Mouse (Mus musculus): Measurements from ENCODE around the gene Spin1. TPM values are rescaled to one million over a fixed set of nuclear protein-coding genes. Genes with fewer than 3 reads are reported as not detected.
"Not testable (repeated sequence)": the region's sequence is repeated elsewhere in the genome, so short reads cannot be mapped to it uniquely, and the experiment has no call there.

Gene Spin1
- 111 and 112 TPM in 2 replicates for polyA plus RNA-seq (2016; fragmentation: Nextera tagmentation; extraction: Ambion mirVana)

DNA sequence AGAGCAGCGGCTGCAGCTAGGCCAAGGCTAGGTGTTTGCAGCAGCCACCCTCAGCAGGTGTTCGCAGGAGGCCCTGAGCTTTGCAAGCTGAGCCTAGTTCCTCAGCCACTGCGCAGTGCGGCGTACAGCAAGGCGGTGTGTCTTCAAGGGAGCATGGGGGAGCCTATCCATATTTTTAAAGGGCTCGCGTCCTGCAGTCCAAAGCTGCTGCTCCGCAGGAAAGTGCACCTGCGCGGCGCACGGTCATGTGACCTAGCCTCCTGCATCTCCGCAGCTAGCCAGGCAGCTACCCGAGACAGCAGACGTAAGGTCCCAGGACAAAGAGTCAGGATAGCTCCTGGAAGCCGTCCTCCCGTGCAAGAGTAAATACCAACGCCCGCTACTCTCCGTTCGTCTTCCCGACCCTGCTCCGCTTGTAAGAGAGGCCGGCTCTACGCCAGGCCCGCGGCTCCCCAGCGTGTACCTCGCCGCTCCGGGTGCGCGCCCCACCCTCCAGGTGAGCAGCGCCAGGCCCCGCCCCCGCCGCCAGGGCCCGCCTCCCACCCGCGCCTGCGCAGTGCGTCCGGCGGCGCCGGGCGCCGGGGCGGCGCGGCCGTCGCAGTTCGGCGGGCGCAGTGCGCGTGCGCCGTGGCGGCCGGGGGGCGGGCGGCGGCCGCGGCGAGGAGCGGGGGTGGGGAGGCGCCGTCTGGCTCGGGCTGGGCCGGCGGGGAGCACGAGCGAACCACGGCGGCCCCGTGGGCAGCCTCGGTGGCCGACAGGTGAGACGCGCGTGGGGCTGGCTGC, at the start of gene Spin1:
Gene Spin1, plus strand, starts transcription at position 648 of the 783 bp plus-strand sequence.
- peak; percentile 88 for ATAC-seq (ENCODE audit: low FRiP score, low read depth)
- Histone ChIP-seq H3K27me3 (replicated peaks) (no peaks in the 10 kb centered on the region), H3K36me3 (peaks cover 10% of the 10 kb centered on the region), H3K9ac (peak within 1 kb of the TSS; percentile 96), H3K4me2 (replicated peaks) (peak within 1 kb of the TSS; percentile 75), H3K4me1 (peaks cover 6% of the 10 kb centered on the region; the same call in 1 of the 2 replicates), H3K27ac (peak within 1 kb of the TSS; percentile 91), H3K9me3 (peaks cover 10% of the 10 kb centered on the region; the same call in 1 of the 2 replicates), H3K4me3 (peak within 1 kb of the TSS; percentile 86)
- WGBS, result under 1% methylated on average over 84 of the region's 85 CpGs

DNA sequence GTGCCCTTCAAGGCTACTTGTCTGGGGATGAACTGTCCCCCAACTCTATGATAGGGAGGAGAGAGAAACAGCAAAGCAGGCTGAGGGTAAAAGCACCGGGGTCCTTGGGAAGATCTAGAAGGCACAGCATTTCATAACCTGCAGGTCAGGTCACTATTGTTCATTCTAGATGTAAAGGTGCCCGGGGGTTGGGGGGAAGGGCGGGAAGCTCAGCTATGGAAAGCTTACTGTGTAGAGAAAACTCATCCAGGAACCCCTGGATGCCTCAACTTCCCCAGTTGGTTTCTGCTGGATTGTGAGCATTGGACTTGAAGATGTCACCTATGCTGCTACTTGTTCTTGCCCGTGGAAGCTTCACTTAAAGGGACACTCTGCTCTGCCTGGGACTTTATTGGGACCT, 49.7 kb upstream of the Spin1 start:
- H3K27ac ChIP-seq, result no peak overlapping the region
- H3K36me3 ChIP-seq, result no peaks in the 10 kb centered on the region
- H3K4me1 ChIP-seq, result no peaks in the 10 kb centered on the region
- H3K9ac ChIP-seq, result no peak overlapping the region
- no peak for ATAC-seq (ENCODE audit: low FRiP score, low read depth)
- H3K4me3 ChIP-seq, result no peak overlapping the region
- WGBS, result 88% methylated on average over 4 of the region's 4 CpGs
- no peak overlapping the region for H3K4me2 ChIP-seq (replicated peaks)
- H3K9me3 ChIP-seq, result no peaks in the 10 kb centered on the region
- H3K27me3 ChIP-seq (replicated peaks), result no peaks in the 10 kb centered on the region

DNA sequence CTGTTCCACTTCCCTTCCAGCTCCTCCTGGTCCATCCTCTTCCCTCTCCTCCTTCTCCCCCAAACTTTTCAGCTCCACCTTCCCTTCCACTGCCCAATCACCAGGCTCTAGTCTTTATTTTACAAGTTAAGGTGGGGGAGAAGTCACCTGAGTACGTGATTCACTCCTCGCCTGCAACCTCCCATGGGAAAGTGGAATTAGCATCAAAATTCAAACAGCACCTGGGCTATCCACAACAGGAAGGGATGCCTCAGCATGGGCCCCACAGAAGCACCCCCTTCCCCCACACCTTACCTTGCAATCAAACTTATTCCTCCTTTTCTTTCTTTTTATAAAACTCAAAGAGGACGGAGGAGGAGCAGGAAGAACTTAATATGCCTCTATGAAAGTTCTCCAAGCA, 48.3 kb upstream of the Spin1 start:
- 75% methylated on average over 3 of the region's 3 CpGs for WGBS
- no peaks in the 10 kb centered on the region for H3K27me3 ChIP-seq (replicated peaks)
- H3K27ac ChIP-seq, result no peak overlapping the region
- no peak overlapping the region for H3K9ac ChIP-seq
- no peak overlapping the region for H3K4me2 ChIP-seq (replicated peaks)
- H3K36me3 ChIP-seq, result no peaks in the 10 kb centered on the region
- ATAC-seq (ENCODE audit: low FRiP score, low read depth), result no peak
- no peaks in the 10 kb centered on the region for H3K4me1 ChIP-seq
- no peak overlapping the region for H3K4me3 ChIP-seq
- no peaks in the 10 kb centered on the region for H3K9me3 ChIP-seq

DNA sequence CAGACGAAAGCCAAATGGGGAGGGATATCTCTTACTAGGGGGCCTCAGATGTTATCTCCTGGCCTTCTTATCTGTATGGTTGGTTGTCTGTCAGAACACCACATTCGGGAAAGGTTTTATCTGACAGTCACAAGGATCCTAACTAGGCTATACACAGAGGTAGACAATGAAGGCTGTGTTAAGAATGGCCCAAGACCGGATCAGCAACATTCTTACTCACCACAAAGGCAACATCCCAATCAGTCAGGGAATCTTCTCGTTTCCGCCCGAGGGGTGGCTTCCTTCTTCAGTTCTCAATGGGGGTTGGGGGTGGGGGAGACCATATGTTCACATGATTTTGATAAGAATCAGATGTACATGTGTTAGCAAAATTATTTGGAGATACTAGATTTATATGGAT, 37.7 kb upstream of the Spin1 start:
- H3K4me2 ChIP-seq (replicated peaks), result no peak overlapping the region
- no peaks in the 10 kb centered on the region for H3K9me3 ChIP-seq
- no peak overlapping the region for H3K9ac ChIP-seq
- no peaks in the 10 kb centered on the region for H3K27me3 ChIP-seq (replicated peaks)
- no peaks in the 10 kb centered on the region for H3K36me3 ChIP-seq
- no peaks in the 10 kb centered on the region for H3K4me1 ChIP-seq
- H3K27ac ChIP-seq, result no peak overlapping the region
- ATAC-seq (ENCODE audit: low FRiP score, low read depth), result no peak
- 92% methylated on average over 6 of the region's 6 CpGs for WGBS
- H3K4me3 ChIP-seq, result no peak overlapping the region

DNA sequence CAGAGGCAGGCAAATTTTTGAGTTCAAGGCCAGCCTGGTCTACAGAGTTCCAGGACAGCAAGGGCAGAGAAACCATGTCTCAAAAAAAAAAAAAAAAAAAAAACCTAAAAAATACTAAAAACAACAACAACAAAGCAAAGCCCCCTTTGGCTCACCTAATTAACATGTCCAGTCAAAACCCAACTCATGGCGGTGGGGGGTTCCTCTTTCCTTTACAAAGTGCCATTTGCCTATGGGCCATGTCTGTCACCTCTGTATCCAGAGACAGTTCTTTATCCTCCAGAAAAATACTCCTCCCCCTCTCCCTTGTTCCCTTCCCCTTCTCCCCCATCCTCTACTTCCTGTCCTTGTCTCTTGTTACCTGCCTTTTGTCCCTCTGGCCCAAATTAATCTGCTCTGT, 37.0 kb upstream of the Spin1 start:
- no peak for ATAC-seq (ENCODE audit: low FRiP score, low read depth)
- Histone ChIP-seq H3K4me2 (replicated peaks) (no peak overlapping the region), H3K9me3 (no peaks in the 10 kb centered on the region), H3K4me1 (no peaks in the 10 kb centered on the region), H3K9ac (no peak overlapping the region), H3K4me3 (no peak overlapping the region), H3K36me3 (no peaks in the 10 kb centered on the region), H3K27me3 (replicated peaks) (no peaks in the 10 kb centered on the region), H3K27ac (no peak overlapping the region)
- 87% methylated on average over 1 of the region's 1 CpGs for WGBS

DNA sequence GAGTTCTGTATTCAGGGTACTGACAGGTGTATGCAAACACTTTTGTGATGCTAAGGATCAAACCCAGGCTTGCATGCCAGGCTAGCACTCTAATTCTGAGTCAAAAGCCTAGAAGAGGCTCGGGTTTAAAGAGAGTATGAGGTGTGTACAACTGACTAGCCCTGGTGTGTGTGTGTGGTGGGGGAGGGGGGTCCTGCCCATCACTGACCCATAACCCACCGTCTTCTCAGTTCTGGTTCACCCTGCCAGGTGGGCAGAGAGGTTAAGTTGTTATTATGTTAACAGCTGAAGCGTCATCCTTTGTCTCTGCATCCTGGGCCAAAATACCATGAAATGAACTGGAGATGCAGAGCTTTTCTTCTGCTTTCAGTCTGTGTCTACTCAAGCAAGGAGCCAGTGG, 36.3 kb upstream of the Spin1 start:
- WGBS, result 77% methylated on average over 3 of the region's 3 CpGs
- H3K4me2 ChIP-seq (replicated peaks), result no peak overlapping the region
- no peaks in the 10 kb centered on the region for H3K36me3 ChIP-seq
- H3K27me3 ChIP-seq (replicated peaks), result no peaks in the 10 kb centered on the region
- no peak overlapping the region for H3K27ac ChIP-seq
- H3K9me3 ChIP-seq, result no peaks in the 10 kb centered on the region
- H3K9ac ChIP-seq, result no peak overlapping the region
- H3K4me1 ChIP-seq, result no peaks in the 10 kb centered on the region
- ATAC-seq (ENCODE audit: low FRiP score, low read depth), result no peak
- H3K4me3 ChIP-seq, result no peak overlapping the region

DNA sequence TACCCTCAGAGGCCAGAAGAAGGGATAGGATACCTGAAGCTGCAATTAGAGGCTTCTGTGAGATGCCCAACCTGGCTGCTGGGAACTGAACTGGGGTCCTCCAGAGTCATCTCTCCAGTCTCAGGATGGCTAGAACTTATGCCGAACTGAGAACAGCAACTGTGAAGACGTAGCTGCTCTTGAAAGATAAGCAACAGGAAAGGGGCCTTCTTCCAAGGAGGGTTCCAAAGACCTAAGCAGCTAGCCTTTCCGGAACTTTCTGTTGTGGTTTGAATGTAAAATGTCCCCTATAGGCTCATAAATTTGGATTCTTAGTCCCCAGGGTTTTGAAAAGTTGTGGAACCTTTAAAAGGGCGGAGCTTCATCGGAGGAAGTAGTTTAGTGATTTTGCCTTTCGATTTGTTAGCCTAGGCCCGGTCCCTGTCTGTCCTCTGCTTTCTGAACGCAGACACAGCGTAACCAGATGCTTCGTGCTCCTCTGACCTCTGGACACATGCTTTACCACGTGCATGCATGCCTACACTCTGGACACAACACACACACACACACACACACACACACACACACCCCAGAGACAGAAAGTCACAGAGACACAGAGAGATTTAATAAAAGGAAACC, 29.5 kb upstream of the Spin1 start:
- 0 out of 2 replicates have a peak, but pooled peaks cover 3% of the 10 kb centered on the region for H3K4me1 ChIP-seq
- H3K36me3 ChIP-seq, result no peaks in the 10 kb centered on the region
- WGBS, result 85% methylated on average over 11 of the region's 11 CpGs
- H3K27me3 ChIP-seq (replicated peaks), result no peaks in the 10 kb centered on the region
- no peak overlapping the region for H3K4me2 ChIP-seq (replicated peaks)
- no peak overlapping the region for H3K27ac ChIP-seq
- H3K9ac ChIP-seq, result no peak overlapping the region
- H3K4me3 ChIP-seq, result no peak overlapping the region
- H3K9me3 ChIP-seq, result no peaks in the 10 kb centered on the region
- no peak for ATAC-seq (ENCODE audit: low FRiP score, low read depth)

DNA sequence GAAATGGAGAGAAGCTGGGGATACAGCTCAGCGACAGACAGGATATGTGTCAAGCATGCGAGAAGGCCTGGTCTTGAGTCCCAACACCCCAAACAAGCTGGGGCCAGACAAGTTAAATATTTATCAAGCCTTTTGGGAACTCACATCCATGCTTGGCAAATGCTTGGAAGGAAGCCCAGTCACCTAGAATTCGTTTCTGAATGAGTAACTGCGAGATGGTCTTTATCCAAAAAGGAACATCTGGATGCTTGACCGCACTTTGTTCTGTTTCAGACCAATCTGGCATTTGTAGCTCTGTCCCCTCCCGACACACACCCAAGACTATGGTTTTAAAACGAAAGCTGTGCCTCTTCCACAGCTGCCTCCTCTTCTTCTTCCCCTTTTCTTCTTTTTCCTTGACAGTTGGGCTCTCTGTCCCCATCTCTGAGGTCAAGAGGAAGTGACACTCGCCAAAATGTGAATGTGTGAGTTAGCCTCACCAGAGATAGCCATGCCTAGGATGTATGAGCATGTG, 28.9 kb upstream of the Spin1 start:
- WGBS, result 81% methylated on average over 8 of the region's 8 CpGs
- 0 out of 2 replicates have a peak, but pooled peaks cover 3% of the 10 kb centered on the region for H3K4me1 ChIP-seq
- ATAC-seq (ENCODE audit: low FRiP score, low read depth), result no peak
- H3K4me3 ChIP-seq, result no peak overlapping the region
- H3K4me2 ChIP-seq (replicated peaks), result no peak overlapping the region
- H3K9me3 ChIP-seq, result no peaks in the 10 kb centered on the region
- H3K36me3 ChIP-seq, result no peaks in the 10 kb centered on the region
- H3K27me3 ChIP-seq (replicated peaks), result no peaks in the 10 kb centered on the region
- no peak overlapping the region for H3K27ac ChIP-seq
- H3K9ac ChIP-seq, result no peak overlapping the region

DNA sequence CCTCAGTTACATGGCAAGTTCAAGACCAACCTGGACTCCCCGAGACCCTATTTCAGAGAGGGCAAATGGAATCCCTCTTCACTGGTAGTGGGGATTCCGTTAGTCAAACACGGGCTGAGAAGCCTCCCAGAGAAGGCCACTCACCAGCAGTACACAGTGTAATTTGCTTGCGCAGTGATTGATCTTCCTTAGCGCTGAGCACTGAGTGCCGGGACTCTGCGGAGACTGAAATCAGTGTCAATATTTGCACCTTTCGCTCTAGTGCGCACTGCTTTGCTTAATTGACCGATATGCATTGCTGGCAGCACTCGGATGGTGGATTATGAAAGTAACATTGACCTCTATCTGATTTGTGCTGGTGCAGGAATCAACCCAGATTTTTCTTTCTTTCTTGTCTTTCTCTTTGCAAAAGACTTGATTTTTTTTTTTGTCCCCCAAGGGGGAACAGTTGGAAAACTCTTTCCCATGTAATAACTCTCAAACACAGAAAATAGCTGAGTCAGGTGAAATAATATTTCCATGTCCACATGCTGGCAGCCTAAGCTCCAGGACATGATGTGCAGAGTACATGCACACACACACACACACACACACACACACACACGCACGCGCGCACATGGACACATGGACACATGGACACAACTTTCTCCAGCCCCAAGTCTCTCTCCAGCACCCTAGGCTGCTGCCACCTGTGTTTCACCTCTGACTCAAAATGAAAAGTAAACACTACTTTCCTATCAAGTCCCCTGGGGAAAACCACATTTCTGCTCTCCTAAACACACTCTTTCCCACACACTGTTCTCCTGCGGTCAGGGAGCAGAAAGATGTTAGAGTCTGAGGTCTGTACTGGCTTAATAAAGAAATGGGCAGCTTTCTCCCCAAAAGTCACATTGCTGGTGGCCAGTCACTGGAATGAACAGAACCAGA, 27.5 kb upstream of the Spin1 start:
- 84% methylated on average over 16 of the region's 16 CpGs for WGBS

DNA sequence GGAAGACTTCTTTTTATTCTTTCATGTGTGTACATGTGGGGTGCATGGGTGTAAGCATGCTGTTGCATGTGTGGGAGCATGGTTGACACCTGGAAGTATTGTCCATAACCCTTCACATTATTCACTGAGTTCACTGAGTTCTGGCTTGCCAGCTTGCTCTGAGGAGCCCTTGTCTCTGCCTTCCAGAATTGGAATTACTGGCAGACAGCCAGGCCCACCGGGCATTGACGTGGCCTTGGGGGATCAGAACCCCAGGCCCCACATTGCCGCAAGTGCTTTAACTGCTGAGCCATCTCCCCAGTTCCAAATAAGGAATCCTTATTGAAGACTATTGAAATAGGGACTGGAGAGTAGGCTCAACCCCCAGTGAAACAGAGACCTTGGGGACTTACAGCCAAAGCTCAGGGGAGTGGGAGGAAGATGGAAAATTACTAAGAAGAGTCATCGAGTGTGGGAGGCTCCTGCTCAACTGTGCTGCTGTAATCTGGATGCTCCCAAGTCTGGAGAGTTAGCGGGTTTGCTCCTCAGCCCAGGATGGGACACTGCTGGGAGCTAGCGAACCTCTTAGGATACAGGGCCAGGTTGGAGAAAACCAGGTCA, 26.5 kb upstream of the Spin1 start:
- Histone ChIP-seq H3K9ac (no peak overlapping the region), H3K4me3 (no peak overlapping the region), H3K36me3 (no peaks in the 10 kb centered on the region), H3K4me1 (0 out of 2 replicates have a peak, but pooled peaks cover 3% of the 10 kb centered on the region), H3K9me3 (no peaks in the 10 kb centered on the region), H3K27me3 (replicated peaks) (no peaks in the 10 kb centered on the region), H3K4me2 (replicated peaks) (no peak overlapping the region), H3K27ac (no peak overlapping the region)
- 82% methylated on average over 6 of the region's 6 CpGs for WGBS
- ATAC-seq (ENCODE audit: low FRiP score, low read depth), result no peak

More for the DNA sequence above, 27.5 kb upstream of the Spin1 start:
- Histone ChIP-seq H3K9me3 (no peaks in the 10 kb centered on the region), H3K27me3 (replicated peaks) (no peaks in the 10 kb centered on the region), H3K4me3 (no peak overlapping the region), H3K4me1 (0 out of 2 replicates have a peak, but pooled peaks cover 3% of the 10 kb centered on the region), H3K9ac (no peak overlapping the region), H3K27ac (no peak overlapping the region), H3K4me2 (replicated peaks) (no peak overlapping the region), H3K36me3 (no peaks in the 10 kb centered on the region)
- no peak for ATAC-seq (ENCODE audit: low FRiP score, low read depth)

DNA sequence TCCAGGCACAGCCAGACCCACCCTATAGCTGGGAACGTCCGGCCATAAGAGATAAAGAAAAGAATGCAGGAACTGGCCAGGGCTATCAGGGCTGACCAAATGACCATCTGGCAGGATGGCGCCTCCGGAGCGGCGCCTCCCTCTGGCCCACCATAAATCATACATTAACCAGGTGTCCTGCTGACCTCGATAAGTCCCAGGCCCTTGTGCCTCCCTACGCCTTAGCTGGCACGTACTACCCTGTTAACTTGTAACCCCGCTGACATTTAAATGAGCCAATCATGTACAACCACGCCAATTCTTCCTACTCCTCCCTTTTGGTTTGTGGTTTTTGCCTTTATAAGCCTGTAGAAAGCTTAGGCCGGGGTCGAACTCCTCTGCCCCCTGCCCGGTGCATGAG, 24.5 kb upstream of the Spin1 start:
- H3K4me1 ChIP-seq; H3K36me3 ChIP-seq; H3K4me3 ChIP-seq; H3K27ac ChIP-seq; ATAC-seq (ENCODE audit: low FRiP score, low read depth); H3K9me3 ChIP-seq; H3K4me2 ChIP-seq (replicated peaks); H3K27me3 ChIP-seq (replicated peaks); H3K9ac ChIP-seq: not testable (repeated sequence)
- 93% methylated on average over 14 of the region's 14 CpGs for WGBS
